Mouse (Mus musculus): Measurements from ENCODE around the gene Ces2g.

Gene Ces2g

DNA sequence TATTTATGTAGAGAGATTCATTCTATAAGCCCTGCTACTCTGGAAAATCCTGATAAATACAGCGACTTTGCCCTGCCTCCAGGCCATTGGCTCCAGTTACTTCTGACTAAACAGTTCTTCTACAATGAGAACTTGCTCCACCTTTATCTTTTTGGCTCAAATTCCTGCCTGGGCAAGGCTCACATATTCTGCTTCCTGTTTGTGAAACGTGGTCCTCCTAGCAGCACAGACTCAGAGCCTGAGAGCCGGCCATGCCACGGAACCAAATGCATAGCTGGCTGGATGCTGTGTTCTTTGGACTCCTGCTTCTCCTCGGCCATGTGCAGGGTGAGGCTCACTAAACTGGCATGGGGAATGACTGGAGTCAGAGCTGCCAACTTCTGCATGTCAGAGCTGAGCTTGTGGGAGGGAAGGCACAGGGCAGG lies at the start of gene Ces2g:
TSS of gene Ces2g (plus strand) at position 182 of the 425 bp plus-strand sequence.
- DNase-seq (ENCODE audit: low spot score) = no peak

GRCm38 (mm10) chr8:104925972-104926596 lies 35.4 kb upstream of the Ces2g start, which contains the start of gene Ces2e:
TSS of gene Ces2e (plus strand) at chr8:104926260.
- DNase-seq (ENCODE audit: low spot score) = no peak

DNA sequence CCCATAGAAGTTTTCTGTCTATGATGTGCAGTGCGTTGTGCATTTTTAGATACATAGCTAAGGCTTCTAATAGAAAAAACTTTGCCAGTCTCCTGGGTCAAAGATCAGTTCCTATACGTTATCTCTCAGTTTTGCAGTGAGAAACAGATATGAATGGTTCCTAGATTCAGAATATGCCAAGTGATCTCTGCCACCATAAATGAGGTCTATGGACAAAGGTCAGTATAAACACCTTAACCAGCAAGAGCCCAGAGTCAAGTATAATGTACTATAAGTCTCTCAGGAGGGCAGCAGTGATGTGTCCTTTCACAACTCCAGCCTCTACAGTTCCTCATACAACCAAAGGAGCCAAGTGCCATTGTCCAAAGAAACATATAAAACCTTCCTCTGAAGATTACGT lies 34.2 kb upstream of the Ces2g start:
- no peak for DNase-seq (ENCODE audit: low spot score)

DNA sequence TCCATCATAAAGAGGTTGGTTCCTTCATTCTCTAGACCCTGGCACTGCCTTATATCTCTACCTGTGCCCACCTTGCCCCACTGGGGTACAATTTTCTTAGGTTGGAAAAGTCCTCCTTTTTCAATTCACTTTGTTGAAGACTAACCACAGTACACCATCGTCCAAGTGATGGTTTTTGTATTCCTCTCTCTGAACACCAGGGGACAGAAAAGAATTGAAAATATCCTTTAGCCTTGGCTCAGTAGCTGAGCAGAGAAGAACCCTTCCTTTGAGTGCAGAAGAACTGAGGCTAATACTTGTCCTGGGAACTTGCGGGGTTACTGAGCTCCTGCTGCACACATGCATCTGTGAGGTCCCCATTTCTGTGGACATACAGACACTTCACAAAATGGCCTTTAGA lies 16.9 kb upstream of the Ces2g start:
- DNase-seq (ENCODE audit: low spot score) = no peak

DNA sequence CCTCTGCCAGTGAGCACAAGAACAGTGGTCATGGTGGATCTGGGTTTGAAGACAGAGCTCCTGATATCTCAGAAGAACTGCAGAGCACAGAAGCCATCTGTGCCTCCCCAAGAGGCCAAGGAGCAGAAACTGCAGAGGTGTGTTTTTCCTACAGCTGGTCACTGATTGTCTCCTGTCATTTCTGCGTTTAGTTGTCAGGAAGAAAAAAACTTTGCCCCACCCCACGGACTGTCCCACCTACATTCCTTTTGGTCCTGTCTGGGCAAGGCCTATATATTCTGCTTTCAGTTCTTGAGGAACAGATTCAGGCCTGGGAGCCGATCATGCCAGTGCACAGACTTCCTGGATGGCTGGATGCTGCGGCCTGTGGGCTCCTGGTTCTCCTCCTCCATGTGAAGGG lies 14.5 kb upstream of the Ces2g start, which contains the start of gene Ces2f:
TSS of gene Ces2f (plus strand) at position 301 of the 400 bp plus-strand sequence.
- DNase-seq (ENCODE audit: low spot score) = no peak

DNA sequence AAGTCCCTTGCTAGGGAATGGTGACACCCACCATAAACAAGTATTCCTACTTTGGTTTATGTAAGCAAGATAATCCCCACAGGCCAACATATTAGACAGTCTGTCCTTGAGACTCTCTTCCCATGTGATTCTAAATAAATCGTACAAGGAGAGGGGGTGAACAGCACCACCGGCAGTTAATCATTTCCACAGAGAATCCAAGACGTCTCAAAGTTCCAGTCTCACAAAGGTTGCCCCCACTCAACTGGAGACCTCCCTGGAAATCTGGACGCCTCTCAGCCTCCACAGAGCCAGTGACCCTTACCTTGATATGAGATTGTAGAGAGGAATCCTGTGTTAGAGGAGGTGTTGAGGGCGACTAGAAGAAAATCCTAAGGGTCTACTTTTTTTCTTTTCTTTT lies 12.5 kb upstream of the Ces2g start:
- DNase-seq (ENCODE audit: low spot score) = no peak

GRCm38 (mm10) chr8:104962229-104962901 lies 847 bp downstream of the Ces2g start:
- DNase-seq (ENCODE audit: low spot score) = no peak

DNA sequence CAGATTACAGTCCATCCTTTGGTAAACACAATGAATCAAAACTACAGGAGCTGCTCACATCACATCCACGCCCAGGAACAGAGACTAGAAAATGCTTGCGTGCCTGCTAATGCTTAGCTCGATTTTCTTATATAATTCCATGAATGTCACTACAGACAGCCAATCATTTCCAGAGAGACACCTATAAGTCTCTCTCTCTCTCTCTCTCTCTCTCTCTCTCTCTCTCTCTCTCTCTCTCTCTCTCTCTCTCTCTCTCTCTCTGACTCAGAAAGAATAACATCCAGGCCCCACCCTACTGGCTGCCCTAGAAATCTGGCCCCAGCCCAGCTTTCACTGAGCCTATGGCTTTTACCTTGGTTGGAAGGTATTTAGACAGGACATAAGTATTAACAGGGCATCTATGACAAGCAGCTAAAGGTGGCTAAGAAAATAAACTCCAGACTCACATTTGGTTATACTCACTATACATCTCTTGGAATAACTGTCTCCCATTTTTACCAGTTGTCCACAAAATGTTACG lies 1.9 kb downstream of the Ces2g start:
- no peak for DNase-seq (ENCODE audit: low spot score)

GRCm38 (mm10) chr8:104984126-104984525 lies 22.6 kb downstream of the Ces2g start:
- no peak for DNase-seq (ENCODE audit: low spot score)

- DNase-seq (ENCODE audit: low spot score) = no peak
Observed at GRCm38 (mm10) chr8:104984942-104985341, 23.4 kb downstream of the Ces2g start.

- no peak for DNase-seq (ENCODE audit: low spot score)
Observed at GRCm38 (mm10) chr8:104998191-104998590, 36.7 kb downstream of the Ces2g start.

DNA sequence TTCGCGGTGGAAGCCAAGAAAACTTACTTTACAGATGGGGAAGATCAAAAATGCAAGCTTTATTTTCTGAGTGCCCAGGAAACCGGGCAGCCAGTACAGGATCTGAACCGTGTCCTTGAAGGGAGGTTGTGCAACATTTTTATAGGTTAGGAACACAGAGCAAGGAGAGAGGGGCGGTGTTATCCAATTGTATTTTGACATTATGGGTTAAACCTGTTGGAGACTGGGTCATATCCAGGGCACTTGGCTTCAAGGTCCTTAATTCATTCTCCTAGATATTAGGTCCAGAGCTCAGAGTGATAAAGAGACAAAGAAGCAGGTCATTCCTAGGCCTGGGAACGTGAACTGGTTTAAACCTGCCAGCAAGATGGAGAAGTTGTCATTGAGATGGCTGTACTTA lies 37.7 kb downstream of the Ces2g start:
- no peak for DNase-seq (ENCODE audit: low spot score)

GRCm38 (mm10) chr8:105000586-105000985 lies 39.1 kb downstream of the Ces2g start, which contains the start of gene Ces2h:
TSS of gene Ces2h (plus strand) at chr8:105000853.
- no peak for DNase-seq (ENCODE audit: low spot score)

DNA sequence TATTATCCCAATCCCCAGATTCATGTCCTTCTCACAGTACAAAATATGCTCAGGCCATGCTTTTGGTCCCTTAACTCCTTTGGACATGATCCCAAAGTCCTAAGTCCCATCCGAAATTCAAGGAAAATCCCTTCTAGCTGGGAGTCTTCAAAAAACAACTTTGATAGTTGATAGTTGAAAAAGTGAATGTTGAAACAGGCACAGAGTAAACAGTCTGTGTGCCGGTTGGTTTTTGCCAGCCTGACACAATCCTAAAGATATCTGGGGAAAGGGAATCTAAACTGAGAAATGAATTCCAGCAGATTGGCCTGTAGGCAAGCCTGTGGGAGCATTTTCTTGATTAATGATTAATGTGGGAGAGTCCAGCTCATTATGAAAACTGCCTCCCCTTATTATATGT lies 48.5 kb downstream of the Ces2g start:
- DNase-seq (ENCODE audit: low spot score) = no peak

- no peak for DNase-seq (ENCODE audit: low spot score)
Observed at GRCm38 (mm10) chr8:105011136-105011535, 49.6 kb downstream of the Ces2g start.

DNA sequence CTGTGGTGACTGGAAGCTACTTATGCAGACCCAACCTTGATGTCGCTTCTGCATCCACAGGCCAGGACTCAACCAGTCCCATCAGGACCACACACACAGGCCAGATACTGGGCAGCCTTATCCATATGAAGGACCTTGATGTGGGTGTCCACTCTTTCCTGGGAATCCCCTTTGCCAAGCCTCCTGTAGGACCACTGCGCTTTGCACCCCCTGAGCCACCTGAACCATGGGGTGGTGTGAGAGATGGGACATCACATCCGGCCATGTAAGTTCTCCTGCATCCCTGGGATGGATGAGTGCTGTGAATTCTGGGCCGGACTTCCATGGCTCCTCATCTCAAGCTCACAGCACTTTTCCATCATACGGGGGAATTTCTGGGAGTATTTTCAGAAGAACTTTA lies 52.9 kb downstream of the Ces2g start:
- no peak for DNase-seq (ENCODE audit: low spot score)

Data from layer of hippocampus, adult 9-10 months (tissue).